8 mouse cellular contexts compared by ENCODE assay signal in genomic region chr3:105450641-105451470, GRCm38 (mm10). TPM values are rescaled to one million over a fixed set of nuclear protein-coding genes. Genes with fewer than 3 reads are reported as not detected.
DNase-seq lines count a peak whose midpoint lies in the region; ATAC-seq lines count a peak whose summit lies in the region.

No protein-coding gene starts in this region.

- H3K27me3 ChIP-seq in lung, embryonic 15.5 days, result peaks cover 93% of the 10 kb centered on the region
- H3K27me3 ChIP-seq in embryonic facial prominence, embryonic 10.5 days (replicated peaks; ENCODE audit: low read depth, poor library complexity, severe bottlenecking), result peaks cover 91% of the 10 kb centered on the region
- H3K27me3 ChIP-seq in heart, embryonic 15.5 days, result peaks cover 56% of the 10 kb centered on the region
- H3K27me3 ChIP-seq in liver, embryonic 15.5 days, result peaks cover 77% of the 10 kb centered on the region

- H3K4me2 ChIP-seq in lung, embryonic 15.5 days, result peak overlapping the region; percentile 97
- H3K4me2 ChIP-seq in heart, embryonic 15.5 days, result peak overlapping the region; percentile 100
- 0 out of 2 replicates have a peak overlapping the region, but pooled peaks have one; percentile 25 for H3K4me2 ChIP-seq in liver, embryonic 15.5 days

- H3K4me1 ChIP-seq in lung, embryonic 15.5 days, result peaks cover 24% of the 10 kb centered on the region; the same call in 1 of the 2 replicates
- H3K4me1 ChIP-seq in embryonic facial prominence, embryonic 10.5 days, result peaks cover 32% of the 10 kb centered on the region
- peaks cover 25% of the 10 kb centered on the region for H3K4me1 ChIP-seq in heart, embryonic 15.5 days (replicated peaks)
- H3K4me1 ChIP-seq in liver, embryonic 15.5 days (replicated peaks), result peaks cover 12% of the 10 kb centered on the region

- no peak overlapping the region for H3K9ac ChIP-seq in lung, embryonic 15.5 days
- H3K9ac ChIP-seq in heart, embryonic 15.5 days, result peak overlapping the region; percentile 23
- H3K9ac ChIP-seq in liver, embryonic 15.5 days, result no peak overlapping the region

- no peak for DNase-seq in lung, postnatal 25 days (ENCODE audit: low spot score)
- peak; percentile 53 for DNase-seq in embryonic facial prominence, embryonic 10.5 days (ENCODE audit: low spot score)
- peak; percentile 47 for DNase-seq in kidney, postnatal 14 days
- peak; percentile 63 to 71 for DNase-seq in right cerebral cortex, postnatal 10 days (ENCODE audit: low spot score in 2 of 2)
- DNase-seq in spleen, postnatal 4 days (ENCODE audit: low spot score in 2 of 2), result no peak

- H3K4me3 ChIP-seq in lung, embryonic 15.5 days, result peak overlapping the region; percentile 58
- peak overlapping the region; percentile 79 for H3K4me3 ChIP-seq in embryonic facial prominence, embryonic 10.5 days
- H3K4me3 ChIP-seq in heart, embryonic 15.5 days, result peak overlapping the region; percentile 66
- no peak overlapping the region for H3K4me3 ChIP-seq in liver, embryonic 15.5 days (replicated peaks)

- no peaks in the 10 kb centered on the region for H3K36me3 ChIP-seq in lung, embryonic 15.5 days
- H3K36me3 ChIP-seq in embryonic facial prominence, embryonic 10.5 days (replicated peaks), result no peaks in the 10 kb centered on the region
- no peaks in the 10 kb centered on the region for H3K36me3 ChIP-seq in heart, embryonic 15.5 days
- no peaks in the 10 kb centered on the region for H3K36me3 ChIP-seq in liver, embryonic 15.5 days (replicated peaks)

- ATAC-seq in lung, embryonic 15.5 days (ENCODE audit: borderline replicate concordance, extremely low read depth, low FRiP score, low TSS enrichment), result peak; percentile 9; the same call in 1 of the 2 replicates
- no peak for ATAC-seq in heart, embryonic 15.5 days (replicated peaks; ENCODE audit: insufficient number of reproducible peaks, insufficient read depth, low FRiP score, low read depth)
- no peak for ATAC-seq in liver, embryonic 15.5 days (ENCODE audit: insufficient read depth)

- WGBS in lung, embryonic 15.5 days, result 3% methylated on average over 22 of the region's 22 CpGs
- WGBS in embryonic facial prominence, embryonic 10.5 days, result 2% methylated on average over 22 of the region's 22 CpGs
- WGBS in heart, embryonic 15.5 days, result 2% methylated on average over 22 of the region's 22 CpGs
- WGBS in liver, embryonic 15.5 days (ENCODE audit: insufficient replicate concordance), result 2% methylated on average over 22 of the region's 22 CpGs

- H3K9me3 ChIP-seq in lung, embryonic 15.5 days, result no peaks in the 10 kb centered on the region
- H3K9me3 ChIP-seq in embryonic facial prominence, embryonic 10.5 days, result no peaks in the 10 kb centered on the region
- no peaks in the 10 kb centered on the region for H3K9me3 ChIP-seq in heart, embryonic 15.5 days (replicated peaks)
- no peaks in the 10 kb centered on the region for H3K9me3 ChIP-seq in liver, embryonic 15.5 days (replicated peaks)

- H3K27ac ChIP-seq in lung, embryonic 15.5 days, result no peak overlapping the region
- no peak overlapping the region for H3K27ac ChIP-seq in embryonic facial prominence, embryonic 10.5 days (replicated peaks)
- H3K27ac ChIP-seq in heart, embryonic 15.5 days, result no peak overlapping the region
- no peak overlapping the region for H3K27ac ChIP-seq in liver, embryonic 15.5 days (replicated peaks)

RNA-seq across cellular contexts. Expression of gene Kcnd3, which starts 1.3 kb away (rescaled TPM):
- polyA plus RNA-seq in lung, embryonic 15.5 days (2015; fragmentation: Nextera tagmentation; extraction: Ambion mirVana), result 0.20 and 0.29 TPM in 2 replicates
- 0.19 and 0.57 TPM in 2 replicates for polyA plus RNA-seq in embryonic facial prominence, embryonic 10.5 days (2016; fragmentation: Nextera tagmentation; extraction: Ambion mirVana)
- polyA plus RNA-seq in heart, embryonic 15.5 days (2015; fragmentation: Nextera tagmentation; extraction: Ambion mirVana), result 0.44 and 0.74 TPM in 2 replicates
- 0.03 and 0.05 TPM in 2 replicates for polyA plus RNA-seq in liver, embryonic 15.5 days (2015; fragmentation: Nextera tagmentation; extraction: Ambion mirVana)

Comparison
In these comparisons a context has a peak if more than half of its experiments do, and no peak if none do; other contexts are left out.
1. H3K4me2 ChIP-seq: peak in every context shown above with its lines; median percentile 100 in heart, embryonic 15.5 days; 97 in lung, embryonic 15.5 days; 25 in liver, embryonic 15.5 days.
2. DNase-seq: peak in embryonic facial prominence, embryonic 10.5 days (single experiment), kidney, postnatal 14 days (single experiment) and right cerebral cortex, postnatal 10 days (2 of 2); none in lung, postnatal 25 days (single experiment) and spleen, postnatal 4 days (0 of 2).